Mouse (Mus musculus) testis, adult 2 months (tissue): ENCODE measurements around the gene Sema5a. TPM values are rescaled to one million over a fixed set of nuclear protein-coding genes. Genes with fewer than 3 reads are reported as not detected.

Source experiments
- H3K27ac ChIP-seq: fragments of 200-500 bp; 2 replicates; pipeline ENCODE4 v1.5.1; 2012; ENCODE audit warnings: low read depth, low read length; ENCODE audit not compliant: control insufficient read depth, insufficient read depth
- H3K27me3 ChIP-seq: fragments of 200-500 bp; 2 replicates; pipeline ENCODE4 v1.6.1; 2012; ENCODE audit warnings: mild to moderate bottlenecking, low read length, moderate library complexity; ENCODE audit not compliant: control insufficient read depth, insufficient read depth
- H3K36me3 ChIP-seq: fragments of 200-500 bp; 2 replicates; pipeline ENCODE4 v1.6.1; 2012; ENCODE audit warnings: mild to moderate bottlenecking, low read length; ENCODE audit not compliant: control insufficient read depth, insufficient read depth
- H3K4me1 ChIP-seq: fragments of 200-500 bp; 2 replicates; pipeline ENCODE4 v1.6.1; 2012; ENCODE audit warnings: low read length; ENCODE audit not compliant: control insufficient read depth, insufficient read depth
- H3K4me3 ChIP-seq: fragments of 200-500 bp; 2 replicates; pipeline ENCODE4 v1.5.1; 2012; ENCODE audit warnings: low read depth, mild to moderate bottlenecking, low read length, moderate library complexity, mixed read lengths; ENCODE audit not compliant: control insufficient read depth
- CTCF ChIP-seq: fragments of 200-500 bp; IDR thresholded peaks from 2 replicates; pipeline ENCODE4 v1.5.1; 2012; ENCODE audit warnings: low read depth, mild to moderate bottlenecking, inconsistent platforms, low read length, moderate library complexity; ENCODE audit not compliant: control insufficient read depth, insufficient read depth, insufficient replicate concordance
- POLR2A ChIP-seq: fragments of 200-500 bp; IDR thresholded peaks from 2 replicates; pipeline ENCODE4 v1.6.1; 2012; ENCODE audit warnings: low read depth, mild to moderate bottlenecking, inconsistent platforms, low read length, moderate library complexity; ENCODE audit not compliant: control insufficient read depth
- polyA plus RNA-seq: library from polyadenylated mRNA; depleted of rRNA; stranded (reverse); fragments of >200 nt; gene quantifications from 2 replicates; pipeline ENCODE4 v1.2.3, GENCODE M21; 2012

Sema5a gene
- polyA plus RNA-seq, 1 experiment: 4.5 TPM

- no peak overlapping the region for H3K27ac ChIP-seq
- H3K27me3 ChIP-seq: no peaks in the 10 kb centered on the region
- TF ChIP-seq CTCF (no peak), POLR2A (no peak)
- H3K4me1 ChIP-seq: no peaks in the 10 kb centered on the region
- no peaks in the 10 kb centered on the region for H3K36me3 ChIP-seq
- no peak overlapping the region for H3K4me3 ChIP-seq
These were observed 188.6 kb downstream of the Sema5a start for GRCm38 (mm10) chr15:32432927-32433832.

GRCm38 (mm10) chr15:32433833-32434155 is 189.2 kb downstream of the Sema5a start:
- H3K4me3 ChIP-seq: no peak overlapping the region
- no peak overlapping the region for H3K27ac ChIP-seq
- no peaks in the 10 kb centered on the region for H3K4me1 ChIP-seq
- H3K27me3 ChIP-seq: no peaks in the 10 kb centered on the region
- TF ChIP-seq POLR2A (no peak), CTCF (no peak)
- no peaks in the 10 kb centered on the region for H3K36me3 ChIP-seq

- TF ChIP-seq POLR2A (no peak), CTCF (no peak)
- Histone ChIP-seq H3K4me3 (no peak overlapping the region), H3K27me3 (no peaks in the 10 kb centered on the region), H3K4me1 (no peaks in the 10 kb centered on the region), H3K36me3 (no peaks in the 10 kb centered on the region), H3K27ac (no peak overlapping the region)
These were observed 189.7 kb downstream of the Sema5a start for GRCm38 (mm10) chr15:32434274-32434673.

- H3K4me1 ChIP-seq: no peaks in the 10 kb centered on the region
- H3K36me3 ChIP-seq: no peaks in the 10 kb centered on the region
- H3K27me3 ChIP-seq: no peaks in the 10 kb centered on the region
- no peak overlapping the region for H3K4me3 ChIP-seq
- no peak overlapping the region for H3K27ac ChIP-seq
- TF ChIP-seq CTCF: peak; percentile 68; the same call in 1 of the 2 replicates
- no peak for TF ChIP-seq POLR2A
These were observed 193.0 kb downstream of the Sema5a start for GRCm38 (mm10) chr15:32437654-32438053.

- no peaks in the 10 kb centered on the region for H3K4me1 ChIP-seq
- no peak for TF ChIP-seq CTCF
- H3K4me3 ChIP-seq: no peak overlapping the region
- H3K36me3 ChIP-seq: no peaks in the 10 kb centered on the region
- no peaks in the 10 kb centered on the region for H3K27me3 ChIP-seq
- H3K27ac ChIP-seq: no peak overlapping the region
These were observed 198.1 kb downstream of the Sema5a start for GRCm38 (mm10) chr15:32442745-32443144.

- TF ChIP-seq CTCF (no peak), POLR2A (no peak)
- no peak overlapping the region for H3K27ac ChIP-seq
- no peaks in the 10 kb centered on the region for H3K4me1 ChIP-seq
- H3K4me3 ChIP-seq: no peak overlapping the region
- no peaks in the 10 kb centered on the region for H3K36me3 ChIP-seq
- no peaks in the 10 kb centered on the region for H3K27me3 ChIP-seq
These were observed 203.1 kb downstream of the Sema5a start for GRCm38 (mm10) chr15:32447558-32448349.

- H3K4me1 ChIP-seq: no peaks in the 10 kb centered on the region
- no peak overlapping the region for H3K4me3 ChIP-seq
- no peak overlapping the region for H3K27ac ChIP-seq
- H3K27me3 ChIP-seq: no peaks in the 10 kb centered on the region
- no peaks in the 10 kb centered on the region for H3K36me3 ChIP-seq
- TF ChIP-seq CTCF (no peak), POLR2A (no peak)
These were observed 214.4 kb downstream of the Sema5a start for GRCm38 (mm10) chr15:32459046-32459445.
